ENCODE assay signal across 9 mouse cellular contexts in the genomic region with DNA sequence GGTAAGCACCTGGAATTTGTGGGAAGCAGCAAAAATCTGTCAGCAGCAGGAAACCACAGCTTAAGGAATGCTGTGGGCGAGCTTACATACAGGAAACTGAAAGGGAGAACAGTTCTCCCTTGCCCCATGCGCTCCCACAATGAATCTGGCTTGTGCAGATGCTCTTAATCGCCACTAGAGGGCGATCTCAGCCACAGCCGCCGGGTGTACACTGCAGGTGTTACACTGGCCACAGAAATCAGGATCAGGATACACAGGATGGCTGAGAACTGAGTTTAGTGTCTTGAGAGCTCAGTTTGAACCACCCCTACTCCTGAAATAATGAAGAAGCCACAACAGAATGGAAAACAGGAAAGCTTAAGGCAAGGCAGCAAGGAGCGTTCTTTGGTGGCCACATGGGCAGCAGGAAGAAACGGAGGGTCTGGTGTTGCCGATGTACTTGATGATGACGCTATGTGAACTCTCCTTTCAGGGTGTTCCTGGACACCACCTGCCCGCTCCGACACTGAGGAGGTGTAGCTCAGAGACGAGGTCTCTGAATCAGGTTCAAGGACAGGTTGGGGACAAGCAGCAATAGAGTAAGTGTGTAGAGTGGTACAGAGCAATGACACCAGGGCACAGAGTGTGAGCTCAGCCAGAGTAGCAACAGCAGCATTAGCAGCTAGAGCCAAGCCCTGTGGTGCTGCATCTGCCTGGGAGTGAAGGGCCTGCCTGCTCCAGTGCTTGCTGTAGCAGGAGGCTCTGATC. TPM values are rescaled to one million over a fixed set of nuclear protein-coding genes. Genes with fewer than 3 reads are reported as not detected.
A peak's percentile ranks its signal among the peaks of the same experiment; 100 is the strongest.
DNase-seq lines count a peak whose midpoint lies in the region; ATAC-seq and TF ChIP-seq lines count a peak whose summit lies in the region.
"Had no signal": no experiment of that assay in that cellular context is flagged by ENCODE, and none has a peak within 500 bp of the region (broad histone marks: within the 10 kb centered on the region; RNA-seq: fewer than 3 reads in every experiment).

No protein-coding gene starts in this region.

- no peak for TF ChIP-seq EP300 in CH12.LX (IDR thresholded peaks at IDR 0.05; ENCODE audit: low read length)

- 42% methylated on average over 13 of the region's 13 CpGs for WGBS in heart, embryonic 16.5 days
- 48% methylated on average over 13 of the region's 13 CpGs for WGBS in lung, embryonic 16.5 days

- TF ChIP-seq POLR2A in CH12.LX (IDR thresholded peaks at IDR 0.05; ENCODE audit: low read depth, low read length) = no peak

- TF ChIP-seq RAD21 in CH12.LX (IDR thresholded peaks at IDR 0.05; ENCODE audit: low read depth, low read length) = peak; percentile 47

- no peak overlapping the region for H3K4me3 ChIP-seq in CH12.LX (replicated peaks in 1 of 3; ENCODE audit: low read depth in 2 of 3, low read length in 2 of 3, poor library complexity in 1 of 3)
- no peak overlapping the region for H3K4me3 ChIP-seq in heart, embryonic 16.5 days (ENCODE audit: low read length)
- H3K4me3 ChIP-seq in lung, embryonic 16.5 days (ENCODE audit: low read length) = no peak overlapping the region

- H3K9me3 ChIP-seq in CH12.LX (replicated peaks; ENCODE audit: low read length) = no peaks in the 10 kb centered on the region
- no peaks in the 10 kb centered on the region for H3K9me3 ChIP-seq in heart, embryonic 16.5 days (replicated peaks; ENCODE audit: control insufficient read depth, low read length)
- H3K9me3 ChIP-seq in lung, embryonic 16.5 days (ENCODE audit: control insufficient read depth, low read length) = no peaks in the 10 kb centered on the region

- H3K36me3 ChIP-seq in CH12.LX (replicated peaks in 1 of 2; ENCODE audit: control insufficient read depth in 1 of 2, insufficient read depth in 1 of 2, low read length in 1 of 2) = peaks cover 0 to 2% of the 10 kb centered on the region in 2 experiments
- H3K36me3 ChIP-seq in heart, embryonic 16.5 days (ENCODE audit: control insufficient read depth, insufficient read depth) = peaks cover 22% of the 10 kb centered on the region
- peaks cover 10% of the 10 kb centered on the region for H3K36me3 ChIP-seq in lung, embryonic 16.5 days (ENCODE audit: control insufficient read depth, insufficient read depth, low read length)

- no peak for DNase-seq in cerebellum, adult 11 months
- DNase-seq in CH12.LX (ENCODE audit: extremely low read depth) = peak; percentile 48
- DNase-seq in embryo, embryonic 11 days = peak; percentile 68
- DNase-seq in kidney, postnatal 10 days = peak; percentile 56
- peak; percentile 81 for DNase-seq in retina, embryonic 14.5 days (ENCODE audit: low spot score)

- no peaks in the 10 kb centered on the region for H3K79me2 ChIP-seq in CH12.LX (replicated peaks; ENCODE audit: control insufficient read depth, extremely low read depth, insufficient read depth, poor library complexity, severe bottlenecking)

- H3K4me1 ChIP-seq in CH12.LX (ENCODE audit: control insufficient read depth in 1 of 2, insufficient read depth in 2 of 2) = peaks cover 0 to 11% of the 10 kb centered on the region in 2 experiments; a peak in 2 of 4 replicates
- H3K4me1 ChIP-seq in heart, embryonic 16.5 days (ENCODE audit: control insufficient read depth, insufficient read depth, low read length) = peaks cover 9% of the 10 kb centered on the region; the same call in 1 of the 2 replicates
- no peaks in the 10 kb centered on the region for H3K4me1 ChIP-seq in lung, embryonic 16.5 days (replicated peaks; ENCODE audit: control insufficient read depth, insufficient read depth, low read length)

- dilution Hi-C loops in CH12.LX (cut with MboI; ENCODE audit: extremely low pct_ligation_motif_present, extremely low pct_unique_long_range_greater_than_20kb, low sequenced_read_pairs) = no loop called here

- in situ Hi-C loops in CH12.LX (cut with MboI; ENCODE audit: low pct_ligation_motif_present, low pct_unique_long_range_greater_than_20kb, low sequenced_read_pairs) = loop anchor here (25.0 kb wide), 1 partner anchor 140 kb away; no protein-coding TSS in a partner anchor

- no peak overlapping the region for H3K4me2 ChIP-seq in CH12.LX (ENCODE audit: insufficient read depth, low read depth, poor library complexity, severe bottlenecking)
- no peak overlapping the region for H3K4me2 ChIP-seq in heart, embryonic 16.5 days (ENCODE audit: low read depth, low read length)
- H3K4me2 ChIP-seq in lung, embryonic 16.5 days (ENCODE audit: low read depth, low read length) = no peak overlapping the region

- H3K27me3 ChIP-seq in CH12.LX (replicated peaks) = no peaks in the 10 kb centered on the region
- H3K27me3 ChIP-seq in heart, embryonic 16.5 days (ENCODE audit: control insufficient read depth, insufficient read depth, low read length) = no peaks in the 10 kb centered on the region
- H3K27me3 ChIP-seq in lung, embryonic 16.5 days (ENCODE audit: control insufficient read depth, insufficient read depth, low read depth, low read length) = no peaks in the 10 kb centered on the region

- ATAC-seq in cerebellum, adult (ENCODE audit: insufficient number of reproducible peaks, low FRiP score, low TSS enrichment) = peak; percentile 27; the same call in 1 of the 2 replicates
- ATAC-seq in heart, embryonic 16.5 days (replicated peaks; ENCODE audit: extremely low read depth, insufficient read depth, low FRiP score) = peak; percentile 77
- ATAC-seq in lung, embryonic 16.5 days (ENCODE audit: low read depth) = peak; percentile 85

- peak; percentile 62 to 74 for TF ChIP-seq CTCF in CH12.LX (conservative IDR thresholded peaks at IDR 0.05 in 1 of 2, IDR thresholded peaks at IDR 0.05 in 1 of 2; ENCODE audit: low read depth in 2 of 2, low read length in 2 of 2)

- no peak overlapping the region for H3K27ac ChIP-seq in CH12.LX (ENCODE audit: insufficient read depth, low read depth)
- H3K27ac ChIP-seq in heart, embryonic 16.5 days (ENCODE audit: low read length) = no peak overlapping the region
- H3K27ac ChIP-seq in lung, embryonic 16.5 days (ENCODE audit: low read length) = no peak overlapping the region

- H3K9ac ChIP-seq in CH12.LX (ENCODE audit: insufficient read depth, low read depth) = no peak overlapping the region
- no peak overlapping the region for H3K9ac ChIP-seq in heart, embryonic 16.5 days (ENCODE audit: low read length)
- no peak overlapping the region for H3K9ac ChIP-seq in lung, embryonic 16.5 days (ENCODE audit: low read length)

TF ChIP-seq in CH12.LX, 34 proteins besides CTCF, POLR2A, EP300 and RAD21:
- TF ChIP-seq SMC3 (IDR thresholded peaks at IDR 0.05; ENCODE audit: low read depth, low read length) (peak; percentile 43), ETS1 (conservative IDR thresholded peaks at IDR 0.05; ENCODE audit: low read depth, low read length) (no peak), NELFE (IDR thresholded peaks at IDR 0.05; ENCODE audit: low read depth, low read length) (no peak)

RNA-seq across cellular contexts. Expression of a gene that starts 48.3 kb away (rescaled TPM):
- total RNA-seq in CH12.LX (2012; rRNA removed) (not detected in 2 replicates), CH12.LX (2014; rRNA removed) (not detected in 2 replicates)
- polyA plus RNA-seq in CH12.LX (2012; ENCODE audit: insufficient read length, low read depth) = not detected in 2 replicates
- not detected in 2 replicates for polyA plus RNA-seq in heart, embryonic 16.5 days (2015; fragmentation: Nextera tagmentation; extraction: Ambion mirVana)
- polyA plus RNA-seq in lung, embryonic 16.5 days (2015; fragmentation: Nextera tagmentation; extraction: Ambion mirVana) = not detected in 2 replicates

RNA-seq across cellular contexts. Expression of a gene that starts 50.6 kb away (rescaled TPM):
- total RNA-seq in CH12.LX (2012; rRNA removed) (not detected in 2 replicates), CH12.LX (2014; rRNA removed) (not detected in 2 replicates)
- polyA plus RNA-seq in CH12.LX (2012; ENCODE audit: insufficient read length, low read depth) = not detected in 2 replicates
- polyA plus RNA-seq in heart, embryonic 16.5 days (2015; fragmentation: Nextera tagmentation; extraction: Ambion mirVana) = not detected in 2 replicates
- polyA plus RNA-seq in lung, embryonic 16.5 days (2015; fragmentation: Nextera tagmentation; extraction: Ambion mirVana) = not detected in 2 replicates
- total RNA-seq: left cerebral cortex, postnatal 10 days had no signal

Comparison
In these comparisons a context has a peak if more than half of its experiments do, and no peak if none do; other contexts are left out.
1. ATAC-seq: peak in every context shown above with its lines; median percentile 85 in lung, embryonic 16.5 days; 77 in heart, embryonic 16.5 days; 27 in cerebellum, adult.